In the genomic region with DNA sequence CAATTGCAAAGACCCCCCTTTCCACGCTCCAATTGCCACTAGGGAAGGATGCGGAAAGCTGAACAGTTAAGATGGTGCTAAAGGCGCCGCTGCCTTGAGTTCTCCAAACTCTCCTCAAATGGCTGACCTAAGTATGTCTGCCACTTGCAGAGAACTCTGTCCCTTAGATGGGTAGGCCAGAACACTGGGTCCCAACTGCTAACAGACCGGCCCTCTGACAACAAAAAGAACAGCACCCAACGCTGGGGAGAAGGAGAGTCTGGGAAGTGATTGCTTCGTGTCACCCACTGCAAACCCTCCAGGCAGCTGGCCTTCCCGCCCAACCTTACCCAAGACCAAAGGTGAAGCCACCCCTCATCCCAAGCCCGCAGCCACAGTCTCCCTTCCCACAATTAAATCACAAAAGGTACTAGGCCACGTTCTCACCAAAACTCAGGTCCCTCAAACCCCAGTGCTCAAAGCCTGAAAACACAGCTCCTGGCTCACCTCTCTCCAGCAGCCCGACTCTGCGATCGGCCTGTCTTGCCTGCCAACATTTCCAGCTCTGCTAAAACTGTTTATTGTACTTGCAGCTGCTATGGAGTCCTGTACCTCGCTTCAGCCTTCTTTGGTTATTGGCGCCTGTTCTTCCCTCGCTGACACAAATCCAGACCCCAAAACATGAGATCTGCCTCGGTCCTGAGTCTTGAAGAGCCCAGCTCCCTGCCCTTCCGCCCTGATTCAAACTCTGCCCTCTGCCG, we compare ENCODE assay signal across 9 mouse cellular contexts. TPM values are rescaled to one million over a fixed set of nuclear protein-coding genes. Genes with fewer than 3 reads are reported as not detected.
A peak's percentile ranks its signal among the peaks of the same experiment; 100 is the strongest.
DNase-seq lines count a peak whose midpoint lies in the region; ATAC-seq and TF ChIP-seq lines count a peak whose summit lies in the region.
"Had no signal": no experiment of that assay in that cellular context is flagged by ENCODE, and none has a peak within 500 bp of the region (broad histone marks: within the 10 kb centered on the region; RNA-seq: fewer than 3 reads in every experiment).

No protein-coding gene starts in this region.

- no peak for ATAC-seq in liver, embryonic 11.5 days (replicated peaks; ENCODE audit: low FRiP score)
- ATAC-seq in embryonic facial prominence, embryonic 12.5 days (ENCODE audit: insufficient number of reproducible peaks, insufficient read depth, low FRiP score, low TSS enrichment), result peak; percentile 18; the same call in 1 of the 2 replicates
- ATAC-seq in stomach, postnatal 0 days (ENCODE audit: low FRiP score, low TSS enrichment), result peak; percentile 36; the same call in 1 of the 2 replicates

- H3K36me3 ChIP-seq in liver, embryonic 11.5 days (ENCODE audit: control insufficient read depth, insufficient read depth, low read length), result no peaks in the 10 kb centered on the region
- H3K36me3 ChIP-seq in embryonic facial prominence, embryonic 12.5 days, result no peaks in the 10 kb centered on the region
- H3K36me3 ChIP-seq in heart, embryonic 10.5 days, result no peaks in the 10 kb centered on the region
- H3K36me3 ChIP-seq in limb, embryonic 10.5 days, result peaks cover 18% of the 10 kb centered on the region
- H3K36me3 ChIP-seq in stomach, postnatal 0 days (ENCODE audit: control insufficient read depth, insufficient read depth, low read length), result no peaks in the 10 kb centered on the region
- H3K36me3 ChIP-seq: liver, embryonic 15.5 days had no signal

- no peak overlapping the region for H3K9ac ChIP-seq in liver, embryonic 11.5 days (ENCODE audit: low read depth, low read length)
- H3K9ac ChIP-seq in embryonic facial prominence, embryonic 12.5 days, result peak overlapping the region; percentile 65
- H3K9ac ChIP-seq in stomach, postnatal 0 days (ENCODE audit: low read length), result peak overlapping the region; percentile 59
- H3K9ac ChIP-seq: liver, embryonic 15.5 days had no signal

- no peaks in the 10 kb centered on the region for H3K27me3 ChIP-seq in liver, embryonic 11.5 days (replicated peaks; ENCODE audit: control insufficient read depth, insufficient read depth, low read length)
- H3K27me3 ChIP-seq in embryonic facial prominence, embryonic 12.5 days, result no peaks in the 10 kb centered on the region
- no peaks in the 10 kb centered on the region for H3K27me3 ChIP-seq in heart, embryonic 10.5 days (ENCODE audit: insufficient read depth, poor library complexity, severe bottlenecking)
- H3K27me3 ChIP-seq in limb, embryonic 10.5 days (ENCODE audit: low read depth, poor library complexity, severe bottlenecking), result no peaks in the 10 kb centered on the region
- H3K27me3 ChIP-seq in stomach, postnatal 0 days (ENCODE audit: control insufficient read depth, insufficient read depth, low read length), result no peaks in the 10 kb centered on the region
- H3K27me3 ChIP-seq: liver, embryonic 15.5 days had no signal

- DNase-seq in liver, embryonic 11.5 days (ENCODE audit: low spot score), result no peak
- DNase-seq in liver, result no peak
- no peak for DNase-seq in heart, embryonic 10.5 days (ENCODE audit: low spot score)
- peak; percentile 61 for DNase-seq in limb, embryonic 10.5 days (ENCODE audit: low spot score)
- no peak for DNase-seq in stomach, postnatal 0 days (ENCODE audit: low spot score)
- DNase-seq in thymus, postnatal 25 days, result no peak
- no peak for DNase-seq in left cerebral cortex, adult 11 months (ENCODE audit: low spot score)

- no peak for TF ChIP-seq EP300 in stomach, postnatal 0 days (optimal IDR thresholded peaks at IDR 0.05)

- peak overlapping the region; percentile 5; the same call in 1 of the 2 replicates for H3K4me2 ChIP-seq in liver, embryonic 11.5 days
- peak overlapping the region; percentile 65 for H3K4me2 ChIP-seq in embryonic facial prominence, embryonic 12.5 days (replicated peaks)
- H3K4me2 ChIP-seq in stomach, postnatal 0 days (replicated peaks; ENCODE audit: low read depth), result peak overlapping the region; percentile 53
- H3K4me2 ChIP-seq: liver, embryonic 15.5 days had no signal

- H3K9me3 ChIP-seq in liver, embryonic 11.5 days (ENCODE audit: control insufficient read depth, low read length), result no peaks in the 10 kb centered on the region
- no peaks in the 10 kb centered on the region for H3K9me3 ChIP-seq in embryonic facial prominence, embryonic 12.5 days
- H3K9me3 ChIP-seq in heart, embryonic 10.5 days, result no peaks in the 10 kb centered on the region
- no peaks in the 10 kb centered on the region for H3K9me3 ChIP-seq in limb, embryonic 10.5 days (replicated peaks)
- H3K9me3 ChIP-seq in stomach, postnatal 0 days (ENCODE audit: control insufficient read depth, low read length), result no peaks in the 10 kb centered on the region
- H3K9me3 ChIP-seq: liver, embryonic 15.5 days had no signal

- no peaks in the 10 kb centered on the region for H3K4me1 ChIP-seq in liver, embryonic 11.5 days (replicated peaks; ENCODE audit: control insufficient read depth, insufficient read depth, low read length)
- peaks cover 37% of the 10 kb centered on the region for H3K4me1 ChIP-seq in embryonic facial prominence, embryonic 12.5 days
- H3K4me1 ChIP-seq in heart, embryonic 10.5 days, result 0 out of 2 replicates have a peak, but pooled peaks cover 8% of the 10 kb centered on the region
- H3K4me1 ChIP-seq in limb, embryonic 10.5 days, result peaks cover 36% of the 10 kb centered on the region
- no peaks in the 10 kb centered on the region for H3K4me1 ChIP-seq in stomach, postnatal 0 days (replicated peaks; ENCODE audit: control insufficient read depth, insufficient read depth)
- H3K4me1 ChIP-seq: liver, embryonic 15.5 days had no signal

- 73% methylated on average over 19 of the region's 19 CpGs for WGBS in liver, embryonic 11.5 days
- 27% methylated on average over 19 of the region's 19 CpGs for WGBS in embryonic facial prominence, embryonic 12.5 days
- WGBS in heart, embryonic 10.5 days, result 83% methylated on average over 19 of the region's 19 CpGs
- WGBS in limb, embryonic 10.5 days, result 66% methylated on average over 19 of the region's 19 CpGs
- 43% methylated on average over 19 of the region's 19 CpGs for WGBS in stomach, postnatal 0 days

- no peak overlapping the region for H3K4me3 ChIP-seq in liver, embryonic 11.5 days (ENCODE audit: low read depth, low read length)
- H3K4me3 ChIP-seq in embryonic facial prominence, embryonic 12.5 days, result peak overlapping the region; percentile 60
- H3K4me3 ChIP-seq in heart, embryonic 10.5 days, result peak overlapping the region; percentile 41
- H3K4me3 ChIP-seq in limb, embryonic 10.5 days, result peak overlapping the region; percentile 61
- H3K4me3 ChIP-seq in stomach, postnatal 0 days (ENCODE audit: low read depth, low read length), result peak overlapping the region; percentile 46
- H3K4me3 ChIP-seq: liver, embryonic 15.5 days had no signal

- TF ChIP-seq CTCF in stomach, postnatal 0 days (IDR thresholded peaks at IDR 0.05; ENCODE audit: low read depth), result 0 out of 2 replicates have a peak, but pooled peaks have one; percentile 16

- no peak overlapping the region for H3K27ac ChIP-seq in liver, embryonic 11.5 days (ENCODE audit: low read depth, low read length)
- peak overlapping the region; percentile 96 for H3K27ac ChIP-seq in embryonic facial prominence, embryonic 12.5 days
- H3K27ac ChIP-seq in heart, embryonic 10.5 days, result peak overlapping the region; percentile 59
- peak overlapping the region; percentile 94 for H3K27ac ChIP-seq in limb, embryonic 10.5 days
- peak overlapping the region; percentile 95 for H3K27ac ChIP-seq in stomach, postnatal 0 days (replicated peaks)
- H3K27ac ChIP-seq: liver, embryonic 15.5 days had no signal

RNA-seq across cellular contexts. Expression of gene Ddr2, which starts 0.6 kb away (rescaled TPM):
- polyA plus RNA-seq in liver, embryonic 11.5 days (2014; fragmentation: Nextera tagmentation; extraction: Ambion mirVana), result 7.1 and 9.8 TPM in 2 replicates
- 114 and 119 TPM in 2 replicates for polyA plus RNA-seq in embryonic facial prominence, embryonic 12.5 days (2016; fragmentation: Nextera tagmentation; extraction: Ambion mirVana)
- 6.7 and 21.0 TPM in 2 replicates for polyA plus RNA-seq in heart, embryonic 10.5 days (2016; fragmentation: Nextera tagmentation; extraction: Ambion mirVana)
- 68.4 and 91.8 TPM in 2 replicates for polyA plus RNA-seq in limb, embryonic 10.5 days (2016; fragmentation: Nextera tagmentation; extraction: Ambion mirVana)
- polyA plus RNA-seq in stomach, postnatal 0 days (2015; fragmentation: Nextera tagmentation; extraction: Ambion mirVana), result 22.9 and 25.8 TPM in 2 replicates

Comparison
In these comparisons a context has a peak if more than half of its experiments do, and no peak if none do; other contexts are left out.
1. H3K4me2 ChIP-seq: peak in every context shown above with its lines; median percentile 65 in embryonic facial prominence, embryonic 12.5 days; 53 in stomach, postnatal 0 days; 5 in liver, embryonic 11.5 days.